Mouse (Mus musculus) heart, postnatal 0 days (tissue): ENCODE results near the gene Phxr2. TPM values are rescaled to one million over a fixed set of nuclear protein-coding genes. Genes with fewer than 3 reads are reported as not detected.
A peak's percentile ranks its signal among the peaks of the same experiment; 100 is the strongest.

ENCODE experiments used
- ATAC-seq: fragments of 200-750 bp; cut with Nextera tagmentation; 2 replicates; pipeline ENCODE4 v1.8.0; 2017; ENCODE audit warnings: low read depth, moderate number of reproducible peaks, moderate library complexity; ENCODE audit not compliant: insufficient read depth
- DNase-seq: peaks from one replicate; pipeline ENCODE4 v3.0.0-alpha.2; 2016; ENCODE audit warnings: low spot score
- H3K27ac ChIP-seq: fragments of 300-500 bp; sonication (generic); 2 replicates; pipeline ENCODE4 v1.5.1; 2014; ENCODE audit warnings: low read depth, mild to moderate bottlenecking
- H3K27me3 ChIP-seq: fragments of 300-500 bp; sonication (generic); 2 replicates; pipeline ENCODE4 v1.6.1; 2014; ENCODE audit warnings: low read length, mixed read lengths; ENCODE audit not compliant: control insufficient read depth, insufficient read depth
- H3K36me3 ChIP-seq: fragments of 300-500 bp; sonication (generic); replicated peaks from 2 replicates; pipeline ENCODE4 v1.6.1; 2014; ENCODE audit warnings: low read length, mixed read lengths; ENCODE audit not compliant: control insufficient read depth, insufficient read depth
- H3K4me1 ChIP-seq: fragments of 300-500 bp; sonication (generic); 2 replicates; pipeline ENCODE4 v1.6.1; 2014; ENCODE audit warnings: antibody characterized with exemption; ENCODE audit not compliant: control insufficient read depth, insufficient read depth
- H3K4me2 ChIP-seq: fragments of 300-500 bp; sonication (generic); 2 replicates; pipeline ENCODE4 v1.6.1; 2014; ENCODE audit warnings: low read depth, mild to moderate bottlenecking, low read length, moderate library complexity
- H3K4me3 ChIP-seq: fragments of 300-500 bp; sonication (generic); 2 replicates; pipeline ENCODE4 v1.5.1; 2014; ENCODE audit warnings: low read depth, low read length
- H3K9ac ChIP-seq: fragments of 300-500 bp; sonication (generic); replicated peaks from 2 replicates; pipeline ENCODE4 v1.6.1; 2014; ENCODE audit warnings: low read depth, low read length, mixed read lengths
- H3K9me3 ChIP-seq: fragments of 300-500 bp; sonication (generic); replicated peaks from 2 replicates; pipeline ENCODE4 v1.6.1; 2016; ENCODE audit warnings: low read length; ENCODE audit not compliant: control insufficient read depth
- CTCF ChIP-seq: IDR thresholded peaks from 2 replicates; pipeline ENCODE4 v1.5.1; 2016; ENCODE audit warnings: antibody characterized with exemption, control low read depth, low read depth
- EP300 ChIP-seq: IDR thresholded peaks from 2 replicates; pipeline ENCODE4 v1.6.1; 2016; ENCODE audit warnings: antibody characterized with exemption, low read depth
- WGBS: fragments of 180-500 bp; shearing (Covaris S2); extraction: QIAGEN DNeasy Blood & Tissue Kit; methylation state at CpG from one replicate; pipeline ENCODE4 v1.1.7; 2014; 5-methylcytosine and 5-hydroxymethylcytosine counted together
- polyA plus RNA-seq: library from polyadenylated mRNA; unstranded; fragments of >200 nt; fragmentation: Nextera tagmentation; extraction: Ambion mirVana; gene quantifications from 2 replicates; pipeline ENCODE4 v1.2.1, GENCODE M21; 2015
- total RNA-seq: library from RNA; depleted of rRNA; stranded (reverse); fragments of >200 nt; gene quantifications from 2 replicates; pipeline ENCODE4 v1.2.3, GENCODE M21; 2014; ENCODE audit warnings: low replicate concordance

Gene Phxr2
- total and polyA plus RNA-seq, 2 experiments from 2014 or later: not detected

DNA sequence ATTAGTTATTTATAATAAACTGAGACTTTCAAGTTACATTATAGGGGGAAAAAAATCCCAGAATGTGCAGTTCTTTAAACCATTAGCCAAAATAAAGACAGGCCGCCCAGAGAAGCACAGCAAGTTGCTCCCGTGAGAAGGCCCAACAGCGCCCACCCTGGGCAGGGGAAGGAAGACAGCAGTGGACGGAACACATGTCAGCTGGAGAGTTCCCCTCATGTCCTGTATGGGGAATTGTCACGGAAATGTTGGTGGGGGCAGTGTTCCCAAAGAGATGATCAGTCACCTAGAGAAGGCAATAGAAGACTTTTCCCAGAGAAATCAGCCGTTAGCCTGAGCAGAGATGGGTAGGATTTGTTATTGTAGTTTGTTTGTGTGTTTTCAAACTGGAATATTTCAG, 42.3 kb upstream of the Phxr2 start:
- H3K27ac ChIP-seq: no peak overlapping the region
- DNase-seq (no peak), ATAC-seq (no peak)
- WGBS: 54% methylated on average over 6 of the region's 6 CpGs
- H3K9ac ChIP-seq: no peak overlapping the region
- no peaks in the 10 kb centered on the region for H3K27me3 ChIP-seq
- no peaks in the 10 kb centered on the region for H3K36me3 ChIP-seq
- no peak overlapping the region for H3K4me2 ChIP-seq
- TF ChIP-seq CTCF (peak; percentile 37), EP300 (no peak)
- no peaks in the 10 kb centered on the region for H3K9me3 ChIP-seq
- H3K4me3 ChIP-seq: no peak overlapping the region
- H3K4me1 ChIP-seq: peaks cover 16% of the 10 kb centered on the region; the same call in 1 of the 2 replicates

- no peak for DNase-seq
- 52% methylated on average over 3 of the region's 3 CpGs for WGBS
- peaks cover 7% of the 10 kb centered on the region; the same call in 1 of the 2 replicates for H3K4me1 ChIP-seq
- H3K4me3 ChIP-seq: no peak overlapping the region
- no peak for ATAC-seq
- no peaks in the 10 kb centered on the region for H3K9me3 ChIP-seq
- no peak overlapping the region for H3K4me2 ChIP-seq
- no peak overlapping the region for H3K27ac ChIP-seq
- no peak for TF ChIP-seq EP300
- peak; percentile 42 for TF ChIP-seq CTCF
- no peak overlapping the region for H3K9ac ChIP-seq
- H3K36me3 ChIP-seq: no peaks in the 10 kb centered on the region
- H3K27me3 ChIP-seq: no peaks in the 10 kb centered on the region
Measured at GRCm38 (mm10) chr10:99166392-99166791, 40.3 kb upstream of the Phxr2 start.

- no peak overlapping the region for H3K4me3 ChIP-seq
- peak; percentile 47 for DNase-seq
- TF ChIP-seq EP300 (no peak), CTCF (peak; percentile 21)
- H3K4me1 ChIP-seq: peaks cover 4% of the 10 kb centered on the region; the same call in 1 of the 2 replicates
- H3K4me2 ChIP-seq: no peak overlapping the region
- H3K27me3 ChIP-seq: no peaks in the 10 kb centered on the region
- no peak overlapping the region for H3K9ac ChIP-seq
- H3K27ac ChIP-seq: peak overlapping the region; percentile 48
- no peak for ATAC-seq
- H3K9me3 ChIP-seq: no peaks in the 10 kb centered on the region
- 33% methylated on average over 7 of the region's 7 CpGs for WGBS
- no peaks in the 10 kb centered on the region for H3K36me3 ChIP-seq
Measured at GRCm38 (mm10) chr10:99165751-99166282, 39.7 kb upstream of the Phxr2 start.

- Histone ChIP-seq H3K4me3 (no peak overlapping the region), H3K4me2 (peak overlapping the region; percentile 27; the same call in 1 of the 2 replicates), H3K27ac (peak overlapping the region; percentile 48), H3K27me3 (no peaks in the 10 kb centered on the region), H3K9ac (no peak overlapping the region), H3K4me1 (peaks cover 4% of the 10 kb centered on the region; the same call in 1 of the 2 replicates), H3K36me3 (no peaks in the 10 kb centered on the region), H3K9me3 (no peaks in the 10 kb centered on the region)
- DNase-seq (peak; percentile 72), ATAC-seq (peak; percentile 24; the same call in 1 of the 2 replicates)
- WGBS: 35% methylated on average over 13 of the region's 13 CpGs
- TF ChIP-seq EP300: no peak
- TF ChIP-seq CTCF: peak; percentile 63
Measured at GRCm38 (mm10) chr10:99164871-99165477, 38.8 kb upstream of the Phxr2 start.

DNA sequence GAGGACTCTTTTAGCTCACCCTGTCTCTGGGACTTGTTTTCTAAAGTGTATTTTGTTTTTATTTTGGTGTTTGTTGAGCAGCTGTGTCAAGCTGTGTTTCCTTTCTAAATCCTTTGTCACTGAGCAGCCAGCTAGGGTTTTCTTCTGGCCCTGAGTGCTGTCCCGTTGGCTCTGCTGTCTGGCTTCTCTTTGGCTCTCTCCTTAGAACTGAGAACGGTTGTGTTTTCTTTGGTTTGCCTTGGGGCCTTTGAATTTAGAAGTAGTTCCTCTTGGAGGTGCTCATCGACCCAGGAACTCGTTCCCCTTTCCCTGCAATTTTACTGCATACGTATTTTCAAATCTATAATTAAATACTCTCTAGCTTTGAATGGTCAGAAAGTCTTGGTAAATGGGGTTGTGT, 36.9 kb upstream of the Phxr2 start:
- ATAC-seq (no peak), DNase-seq (no peak)
- Histone ChIP-seq H3K27me3 (no peaks in the 10 kb centered on the region), H3K4me1 (peaks cover 4% of the 10 kb centered on the region; the same call in 1 of the 2 replicates), H3K9me3 (no peaks in the 10 kb centered on the region), H3K36me3 (no peaks in the 10 kb centered on the region), H3K4me3 (no peak overlapping the region), H3K4me2 (no peak overlapping the region), H3K27ac (no peak overlapping the region), H3K9ac (no peak overlapping the region)
- TF ChIP-seq EP300 (no peak), CTCF (no peak)
- 86% methylated on average over 5 of the region's 5 CpGs for WGBS
